Mouse (Mus musculus): ENCODE results near the gene Atp2c1.
A peak's percentile ranks its signal among the peaks of the same experiment; 100 is the strongest.

Atp2c1 gene

DNA sequence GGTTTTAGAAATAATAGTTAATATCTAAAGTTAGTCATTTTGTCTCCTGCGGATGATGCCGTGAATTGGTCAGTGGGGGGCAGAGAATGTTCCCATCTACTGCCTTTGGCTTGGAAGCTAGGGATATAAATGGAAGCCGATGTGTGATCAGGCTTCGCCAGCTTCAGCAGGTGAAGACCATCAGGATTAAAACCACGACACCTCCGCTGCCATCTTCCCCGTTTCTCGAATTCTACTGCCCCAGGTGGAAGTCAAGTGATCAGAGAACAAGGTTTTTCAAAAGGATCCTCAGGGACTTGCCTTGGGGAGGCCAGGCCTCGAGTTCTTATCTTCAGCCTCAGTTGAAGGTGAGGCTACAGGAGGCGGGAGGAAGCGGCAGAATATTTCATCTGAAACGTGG is at the start of gene Atp2c1:
Gene Atp2c1 (minus strand): TSS at position 101 of the 400 bp plus-strand sequence.
- DNase-seq (ENCODE audit: low read depth, low spot score), result no peak

DNA sequence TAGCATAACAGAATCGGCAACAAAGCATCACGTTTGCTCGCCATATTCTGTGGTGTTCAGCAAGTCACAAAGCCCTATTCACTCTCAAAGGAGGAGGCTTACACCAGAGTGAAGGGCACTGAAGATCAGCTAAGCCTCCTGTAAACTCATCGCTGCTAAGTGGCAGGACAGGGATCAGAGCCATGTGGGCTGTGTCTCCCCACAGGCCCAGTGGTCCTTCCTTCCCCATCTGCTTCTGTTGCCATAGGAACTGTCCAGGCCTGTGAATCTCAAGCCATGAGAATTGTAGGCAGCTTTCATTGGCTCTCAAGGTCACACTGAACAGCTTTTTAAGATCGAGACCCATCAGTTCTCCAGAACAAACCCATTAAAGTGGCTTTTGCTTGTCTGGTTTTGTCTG is 30.3 kb upstream of the Atp2c1 start:
- no peak for DNase-seq (ENCODE audit: low read depth, low spot score)

DNA sequence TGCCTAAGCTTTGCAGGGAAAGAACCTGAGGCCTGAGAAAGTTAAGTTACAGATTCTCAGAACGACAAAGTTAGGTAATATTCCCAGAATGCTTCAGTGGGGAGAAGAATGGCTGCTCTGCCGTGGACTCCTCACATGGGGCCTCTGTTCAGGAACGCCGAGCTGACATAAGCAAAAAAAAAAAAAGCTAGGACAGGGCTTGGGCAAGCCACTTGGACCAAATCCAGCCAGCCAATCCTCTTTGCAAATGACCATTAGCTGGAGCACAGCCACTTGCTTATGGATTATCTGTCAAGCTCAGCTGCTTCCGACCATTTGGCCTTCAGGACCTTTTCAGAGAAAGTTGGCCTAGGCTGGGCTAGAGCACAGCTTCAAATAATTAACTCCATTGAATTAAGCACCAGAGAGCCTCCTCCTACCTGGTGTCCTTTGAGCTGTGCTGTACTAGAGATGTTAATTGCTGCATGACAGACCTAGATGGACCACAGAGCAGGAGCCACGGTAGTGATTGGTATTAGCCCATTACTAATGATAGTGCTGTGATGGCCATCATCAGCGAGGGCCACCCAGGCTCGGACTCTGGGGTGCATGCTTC is 29.1 kb upstream of the Atp2c1 start:
- DNase-seq (ENCODE audit: low read depth, low spot score), result no peak

DNA sequence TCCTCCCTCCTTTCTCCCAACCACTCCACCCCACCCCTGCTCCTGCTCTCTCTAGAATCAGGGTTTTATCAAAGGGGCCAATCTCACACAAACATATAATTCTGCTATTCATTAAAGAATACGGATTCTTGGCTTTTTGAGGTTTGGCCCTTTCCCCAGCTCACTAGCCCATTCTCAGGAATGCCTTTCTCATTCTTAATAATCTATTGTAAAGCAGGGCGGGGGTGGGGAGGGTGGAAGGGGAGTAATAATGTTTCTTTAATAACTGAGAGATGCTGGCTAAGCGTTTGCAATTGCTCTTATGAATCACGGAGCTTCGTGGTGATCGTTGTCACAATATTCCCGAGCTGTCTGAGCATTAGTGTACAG is 27.3 kb upstream of the Atp2c1 start:
- no peak for DNase-seq (ENCODE audit: low read depth, low spot score)

DNA sequence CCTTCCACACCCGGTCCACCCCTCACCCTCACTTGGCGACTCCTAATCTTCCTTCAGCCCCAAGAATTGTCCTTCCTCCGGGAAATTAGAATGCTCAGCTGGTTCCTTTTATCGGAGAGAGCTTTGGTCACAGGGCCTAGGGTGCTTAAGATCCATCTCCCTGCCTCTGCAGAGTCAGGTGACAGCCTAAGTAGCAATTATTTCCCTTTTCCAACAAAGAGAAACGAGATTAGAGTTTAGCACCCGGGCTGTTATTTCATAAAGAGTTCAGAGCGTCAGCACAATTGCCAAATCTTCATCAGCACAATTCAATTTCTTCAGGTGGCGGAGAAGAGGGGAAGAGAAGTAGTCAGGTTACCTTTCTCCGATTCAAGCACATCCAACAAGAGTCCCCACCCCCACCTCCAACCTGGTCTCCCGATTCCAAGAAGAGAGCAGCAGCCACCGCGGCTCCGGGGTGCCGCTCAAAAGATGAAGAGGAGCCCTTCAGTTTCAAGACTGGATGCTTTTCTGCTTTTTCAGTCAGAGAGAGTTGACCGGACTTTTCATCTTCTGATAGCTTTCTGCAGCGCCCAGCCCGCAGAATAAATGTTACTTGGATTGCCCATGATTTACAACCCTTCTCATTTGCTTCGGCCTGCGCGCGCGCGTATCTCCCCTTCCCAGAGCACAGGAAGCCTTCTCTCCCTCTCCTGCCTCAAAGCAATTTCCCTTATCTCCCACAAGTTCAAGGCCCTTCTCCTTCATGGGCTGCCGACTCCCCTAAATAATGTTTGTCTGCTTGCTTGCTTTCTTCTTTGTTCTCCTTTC is 26.7 kb upstream of the Atp2c1 start:
- no peak for DNase-seq (ENCODE audit: low read depth, low spot score)

DNA sequence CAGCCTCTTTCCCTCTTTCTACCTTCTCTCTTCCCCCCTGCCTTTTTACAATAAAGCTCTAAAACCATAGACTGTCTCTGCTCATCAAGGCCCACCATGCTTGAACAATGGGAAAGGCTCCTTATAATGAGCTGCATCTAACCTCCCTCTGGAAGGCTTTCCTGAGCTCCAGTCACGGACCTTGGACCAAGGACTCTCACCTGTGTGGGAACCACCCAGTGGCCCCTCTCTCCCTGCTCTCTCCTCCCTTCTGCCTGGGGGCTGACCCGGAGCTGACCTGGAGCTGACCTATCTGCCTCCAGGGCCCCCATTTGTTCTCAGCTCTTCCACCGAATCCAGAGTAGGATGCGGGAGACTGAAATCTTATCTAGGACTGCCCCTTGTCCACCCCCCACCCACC is 24.3 kb upstream of the Atp2c1 start:
- no peak for DNase-seq (ENCODE audit: low read depth, low spot score)

DNA sequence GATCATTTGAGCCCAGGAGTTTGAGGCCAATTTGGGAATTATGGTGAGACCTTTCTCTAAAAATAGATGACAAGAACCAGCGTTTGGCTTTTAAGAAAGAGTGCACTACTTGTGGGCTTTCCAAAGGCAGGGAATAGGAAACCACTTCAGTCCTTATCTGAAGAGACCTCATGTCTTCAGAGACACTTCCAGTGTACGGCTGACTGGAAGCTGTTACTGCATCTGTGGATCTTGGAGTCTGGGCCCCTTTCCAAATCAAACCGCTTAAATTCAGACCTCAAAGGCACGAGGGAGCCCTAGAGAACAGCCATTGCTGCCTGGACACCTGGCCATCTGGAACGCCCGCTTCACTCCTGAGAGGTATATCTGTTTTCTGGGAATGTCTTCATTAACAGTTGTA is 22.0 kb upstream of the Atp2c1 start:
- no peak for DNase-seq (ENCODE audit: low read depth, low spot score)

DNA sequence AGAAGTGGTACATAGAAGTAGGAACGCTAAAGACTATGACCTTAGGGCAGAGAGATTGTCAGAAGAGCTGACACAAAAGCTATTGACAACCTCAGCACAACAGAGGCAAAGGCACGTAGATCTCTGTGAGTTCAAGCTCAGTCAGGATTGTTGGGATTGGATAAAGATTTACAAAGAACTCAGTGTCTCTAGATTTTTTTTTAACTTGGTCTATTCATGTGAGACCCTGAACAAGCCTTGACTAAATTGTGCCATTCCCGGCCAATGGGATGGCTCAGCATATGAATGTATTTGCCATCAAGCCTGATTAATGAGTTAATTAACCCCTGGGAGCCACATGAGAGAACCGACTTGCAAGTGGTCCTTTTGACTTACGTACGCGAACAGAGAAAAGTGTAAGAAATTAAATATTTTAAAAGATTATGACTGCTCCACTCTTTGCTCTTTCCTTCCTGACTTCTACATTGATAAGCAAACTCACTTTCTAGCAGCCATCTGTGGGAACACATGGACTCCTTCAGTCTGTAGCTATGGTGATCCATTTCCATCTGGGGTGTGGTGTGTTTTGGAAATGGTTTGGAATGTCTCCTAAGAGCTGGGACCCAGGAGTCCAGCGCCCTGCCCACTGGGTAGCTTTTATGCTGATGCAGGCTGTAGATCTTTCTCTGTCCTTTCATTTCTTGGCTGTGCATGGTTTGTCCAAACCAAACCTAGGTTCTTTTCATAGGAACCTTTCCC is 17.1 kb upstream of the Atp2c1 start:
- no peak for DNase-seq (ENCODE audit: low read depth, low spot score)

DNA sequence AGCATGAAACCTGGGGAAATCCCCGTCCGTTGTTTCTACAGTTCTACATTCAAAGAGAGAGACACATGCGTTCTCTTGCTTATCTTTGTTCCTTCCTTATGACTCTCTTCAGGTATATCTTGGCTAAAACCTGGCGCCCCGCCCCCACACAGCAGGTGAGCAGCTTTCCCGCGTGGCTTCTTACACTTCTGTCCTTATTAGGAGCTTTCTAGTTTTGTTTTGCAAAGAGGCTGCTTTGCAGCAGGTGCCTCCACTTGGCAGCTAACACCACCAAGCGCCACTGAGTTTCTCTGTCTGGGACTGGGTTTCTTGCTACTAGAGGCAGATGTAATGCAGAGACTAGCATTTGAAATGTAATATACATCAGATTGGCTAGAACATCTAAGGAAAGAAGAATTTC is 10.4 kb upstream of the Atp2c1 start:
- DNase-seq (ENCODE audit: low read depth, low spot score), result no peak

DNA sequence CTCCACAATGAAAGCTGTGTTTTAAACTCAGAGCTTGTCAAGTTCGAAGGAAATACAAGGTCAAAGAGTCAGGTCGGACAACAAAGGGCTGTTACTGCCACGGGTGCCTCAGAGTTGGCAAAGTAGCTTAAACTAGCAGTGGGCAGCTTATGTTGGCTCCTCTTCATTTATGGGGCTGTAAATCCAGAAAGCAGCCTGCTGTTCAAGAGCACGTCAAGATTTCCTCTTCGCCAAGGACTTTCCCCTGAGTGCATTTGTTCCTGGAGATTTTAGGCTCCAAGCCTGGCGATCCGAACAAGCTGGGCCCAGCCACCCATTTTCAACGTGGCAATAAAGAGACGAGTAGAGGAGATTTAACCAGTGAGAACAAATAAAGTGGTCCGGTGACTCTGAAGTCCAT is 9.8 kb upstream of the Atp2c1 start:
- no peak for DNase-seq (ENCODE audit: low read depth, low spot score)

DNA sequence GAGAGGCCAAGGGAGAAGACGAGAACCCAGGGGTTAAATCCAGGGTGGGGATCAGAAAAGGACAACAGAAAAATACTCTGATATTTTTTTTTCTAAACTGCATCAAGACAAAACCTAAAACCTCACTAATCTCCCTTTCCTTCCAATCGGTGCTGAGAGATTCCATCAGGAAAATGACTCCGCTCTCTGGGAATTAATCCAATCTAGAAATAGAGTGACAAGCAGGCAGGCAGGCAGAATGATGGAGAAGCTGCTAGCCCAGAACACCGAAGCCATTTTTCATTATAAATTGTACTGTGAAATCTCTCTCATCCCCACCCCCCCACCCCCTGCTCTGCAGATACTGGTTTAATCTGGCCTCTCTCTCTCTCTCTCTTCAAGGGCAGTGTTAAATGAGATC is 1.8 kb downstream of the Atp2c1 start:
- no peak for DNase-seq (ENCODE audit: low read depth, low spot score)

DNA sequence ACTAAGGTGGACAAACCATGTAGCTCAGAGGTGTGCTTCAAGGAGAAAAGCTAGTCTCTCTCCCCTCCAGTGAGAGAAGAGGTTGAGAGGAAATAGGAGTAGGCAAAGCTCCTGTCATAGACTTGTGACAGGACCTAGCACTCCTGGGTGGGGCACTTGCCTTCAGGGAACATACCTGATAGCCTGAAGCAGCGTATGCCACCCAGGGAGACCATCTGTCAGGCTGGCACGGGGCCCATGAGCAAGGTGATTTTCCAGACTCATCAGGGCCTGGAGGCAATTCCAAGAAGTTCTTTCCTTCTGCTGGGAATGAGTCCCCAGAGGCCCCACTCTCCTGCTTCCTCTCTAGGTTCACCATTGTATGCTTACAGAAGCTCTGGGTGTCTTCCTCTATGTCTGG is 4.1 kb downstream of the Atp2c1 start:
- no peak for DNase-seq (ENCODE audit: low read depth, low spot score)

DNA sequence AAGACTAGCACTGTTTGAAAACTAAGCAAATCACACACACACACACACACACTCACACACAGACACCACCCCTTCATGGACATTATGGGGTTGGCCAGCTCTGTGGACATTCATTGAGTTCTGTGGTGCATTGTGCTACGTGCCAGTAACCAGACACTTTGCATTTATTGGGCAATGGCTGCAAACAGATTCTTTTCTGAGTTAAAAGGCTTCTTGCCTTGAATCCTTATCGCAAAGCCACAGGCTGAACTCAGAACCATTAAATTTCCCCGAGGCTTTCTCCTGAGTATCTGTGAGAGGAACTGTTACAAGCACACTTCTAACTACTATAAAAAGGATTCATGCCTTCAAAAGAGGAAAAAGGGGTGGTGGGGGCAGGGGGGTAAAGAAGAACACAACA is 5.1 kb downstream of the Atp2c1 start:
- DNase-seq (ENCODE audit: low read depth, low spot score), result no peak

DNA sequence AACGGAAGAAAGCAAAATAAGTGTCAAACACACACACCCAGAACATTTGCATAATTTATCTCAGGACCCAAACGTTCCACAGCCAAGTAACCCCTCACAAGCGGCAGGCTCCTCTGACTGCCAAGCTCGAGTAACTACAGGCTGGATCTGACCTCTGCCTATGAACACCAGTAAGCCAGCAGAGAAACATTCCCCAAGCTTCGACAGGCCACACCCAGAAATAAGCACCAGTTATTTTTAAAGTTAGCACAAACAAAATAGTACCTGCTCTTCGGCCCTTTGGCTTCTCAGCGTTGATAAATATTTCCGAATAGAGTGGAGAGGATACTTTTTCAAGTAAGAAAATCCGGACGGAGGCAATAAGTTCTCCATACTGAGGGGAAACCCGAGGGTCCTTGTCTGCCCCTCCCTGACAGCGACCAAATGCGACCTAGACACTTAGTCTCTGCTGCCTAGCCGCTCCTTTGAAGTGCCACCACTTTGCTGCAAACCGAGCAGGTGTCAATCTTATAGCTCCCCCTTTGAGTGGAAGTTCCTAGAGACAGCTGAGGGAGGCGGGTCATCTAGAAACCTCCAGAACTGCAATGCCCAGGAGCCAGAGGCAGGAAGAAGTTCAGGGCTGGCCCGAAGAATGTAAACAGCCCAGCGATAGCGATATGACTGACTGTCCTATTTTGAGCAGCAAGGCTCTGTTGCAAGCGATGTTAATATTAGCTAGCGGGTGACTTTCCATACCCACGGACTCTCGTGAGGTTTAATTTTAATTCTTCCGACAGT is 6.2 kb downstream of the Atp2c1 start:
- no peak for DNase-seq (ENCODE audit: low read depth, low spot score)

DNA sequence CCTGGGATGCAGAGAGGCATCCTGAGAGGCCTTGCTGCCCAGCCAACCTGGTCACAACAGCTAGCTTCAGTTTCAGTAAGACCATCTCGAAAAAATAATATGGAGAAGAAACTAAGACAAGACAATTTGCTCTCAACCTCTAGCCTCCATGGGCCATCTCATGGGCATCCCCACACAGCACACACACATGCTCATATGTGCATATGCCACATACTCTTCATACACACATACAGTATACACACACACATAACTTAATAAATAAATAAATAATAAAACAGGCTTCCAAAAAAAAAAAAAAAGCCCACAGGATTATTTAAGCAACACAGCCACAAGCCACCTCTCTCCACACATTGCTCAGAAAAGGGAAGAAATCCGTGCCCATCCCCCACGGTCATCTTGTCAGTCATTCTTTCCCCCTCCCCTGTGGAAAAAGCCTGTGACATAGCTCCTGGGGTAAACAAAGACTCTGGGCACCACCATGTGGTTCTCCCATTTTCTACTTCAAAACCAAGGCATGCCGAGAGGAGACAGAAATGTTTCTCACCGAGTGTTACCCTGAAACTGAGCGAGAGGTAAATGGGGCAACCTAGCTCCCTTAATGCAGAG is 7.7 kb downstream of the Atp2c1 start:
- no peak for DNase-seq (ENCODE audit: low read depth, low spot score)

DNA sequence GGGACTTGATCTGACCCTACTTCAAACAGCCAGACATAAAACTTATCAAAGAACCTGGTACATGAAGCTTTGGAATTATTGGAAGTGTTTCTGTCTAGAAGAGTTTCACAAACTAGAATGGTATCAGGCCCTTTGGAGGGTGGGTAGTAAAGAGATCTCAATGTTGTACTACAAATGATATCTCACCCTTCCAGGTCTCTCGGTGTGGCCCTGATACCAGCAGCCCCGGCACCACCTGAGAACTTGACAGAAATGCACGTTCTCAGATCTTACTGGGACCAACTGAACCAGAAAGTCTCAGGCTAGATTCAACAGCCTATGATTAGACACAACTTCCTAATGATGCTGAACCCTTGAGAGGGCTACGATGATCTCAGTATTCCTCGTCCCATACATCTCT is 23.4 kb downstream of the Atp2c1 start:
- no peak for DNase-seq (ENCODE audit: low read depth, low spot score)

DNA sequence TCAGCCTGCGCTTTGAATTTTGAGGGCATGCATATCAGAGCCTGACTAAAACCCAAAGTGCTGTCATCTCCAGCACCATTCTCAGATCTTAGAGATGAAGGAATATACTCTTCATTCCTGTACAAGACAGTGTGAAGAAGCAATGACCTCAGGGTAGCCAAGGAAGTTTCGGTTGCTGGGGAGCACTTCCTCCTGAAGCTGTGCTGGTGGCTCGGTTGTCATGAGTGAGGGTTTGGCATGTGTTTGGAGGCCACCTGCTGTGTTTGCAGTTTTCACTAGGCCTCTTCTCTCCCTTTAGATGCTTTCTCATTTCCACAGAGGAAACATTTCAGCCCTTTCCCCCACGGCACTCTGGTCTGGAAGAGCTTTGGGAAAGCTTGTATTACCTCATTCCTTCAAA is 24.7 kb downstream of the Atp2c1 start:
- DNase-seq (ENCODE audit: low read depth, low spot score), result no peak

DNA sequence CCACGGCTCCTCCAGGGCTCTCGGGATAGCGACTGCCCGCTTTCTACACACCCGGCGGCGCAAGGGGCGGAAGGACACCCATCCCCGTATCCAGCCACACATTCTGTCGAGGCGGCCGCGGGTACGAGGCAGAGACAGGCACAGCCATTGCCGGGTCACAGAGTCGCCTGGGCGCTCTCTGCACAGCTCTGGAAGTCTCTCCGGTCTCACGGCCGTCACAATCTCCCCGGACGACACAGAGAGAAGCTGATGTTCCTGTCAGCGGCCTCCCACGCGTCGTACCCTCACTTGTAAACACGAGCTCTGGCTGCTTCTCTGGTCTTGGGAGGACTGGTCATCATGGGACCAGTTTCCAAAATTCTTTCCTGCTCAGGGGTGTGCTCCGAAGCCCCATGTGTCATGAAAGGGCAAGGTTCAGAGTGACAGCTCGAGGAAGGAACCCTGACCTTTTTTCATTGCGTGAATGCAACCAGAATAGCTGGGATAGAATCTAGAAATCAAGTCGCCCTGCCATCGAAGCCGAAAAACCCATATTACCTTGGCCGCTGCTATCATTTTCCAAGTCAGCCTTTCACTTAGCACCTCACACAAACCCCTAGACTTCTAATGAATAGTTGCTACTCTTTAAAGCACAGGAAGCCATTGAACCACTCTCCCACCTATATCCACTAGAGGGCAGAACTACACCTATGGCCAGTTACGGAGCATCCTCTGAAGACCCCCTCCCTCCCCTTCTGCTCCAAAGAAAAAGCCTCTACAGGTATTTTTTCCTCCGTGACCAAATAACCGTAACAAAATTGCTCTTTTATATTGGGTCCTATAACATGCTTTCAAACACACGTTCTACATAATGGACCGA is 31.6 kb downstream of the Atp2c1 start:
- peak; percentile 68 for DNase-seq (ENCODE audit: low read depth, low spot score)

DNA sequence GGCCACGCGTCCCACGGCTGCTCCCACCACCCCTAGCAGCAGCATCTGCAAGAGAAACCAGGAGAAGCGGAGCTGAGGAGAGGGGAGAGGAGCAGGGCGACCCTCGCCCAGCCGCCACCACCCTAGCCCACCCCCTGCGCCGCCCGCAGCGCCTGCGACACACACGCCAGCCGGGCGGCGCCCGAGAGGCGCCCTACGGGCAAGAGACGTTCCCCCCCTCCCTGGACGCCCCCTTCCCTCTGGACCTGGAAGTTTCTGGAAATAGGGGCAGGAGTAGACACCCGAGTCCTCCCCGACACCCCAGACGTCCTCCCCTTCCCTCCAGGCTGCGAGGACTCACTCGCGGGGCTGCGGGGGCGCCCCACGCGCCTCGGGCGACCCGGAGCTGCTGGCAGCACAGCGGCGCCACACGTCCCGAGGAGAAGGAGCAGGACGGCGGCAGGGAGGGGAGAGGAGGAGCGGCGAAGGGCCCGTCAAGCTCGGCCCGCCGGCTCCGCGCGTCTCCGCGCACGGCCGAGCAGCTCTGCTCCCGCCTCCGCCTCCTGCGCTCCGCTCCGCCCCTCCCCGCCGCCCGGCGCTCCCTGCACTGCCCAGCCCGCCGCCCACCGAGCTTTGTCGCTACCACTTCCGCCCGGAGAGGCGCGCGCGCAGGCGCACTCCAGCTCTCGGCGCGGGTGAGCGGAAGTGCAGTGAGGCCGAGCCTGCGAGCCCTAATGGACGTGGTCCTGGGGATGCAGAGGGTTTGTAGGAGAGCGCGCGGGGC is 32.4 kb downstream of the Atp2c1 start:
- peak; percentile 88 for DNase-seq (ENCODE audit: low read depth, low spot score)

DNA sequence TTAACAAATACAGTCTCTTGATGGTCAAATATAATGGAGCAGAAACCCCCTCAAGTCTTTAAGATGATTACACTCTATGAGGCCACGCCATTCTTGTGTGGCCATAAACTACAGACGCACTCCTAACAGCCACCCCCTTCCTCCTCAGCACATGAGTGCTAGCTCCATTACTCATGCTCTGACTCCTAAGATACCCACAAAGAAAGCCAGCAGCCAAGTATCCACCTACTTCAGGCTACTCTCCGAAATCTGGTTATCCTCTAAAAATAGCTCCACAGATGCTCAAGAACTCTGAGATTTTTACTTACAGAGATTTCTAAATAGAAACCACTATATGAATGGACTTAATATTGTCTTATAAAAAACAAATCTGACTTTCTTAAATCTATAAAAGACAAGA is 34.4 kb downstream of the Atp2c1 start:
- peak; percentile 90 for DNase-seq (ENCODE audit: low read depth, low spot score)
